Comparison of ENCODE assay signal across 22 mouse cellular contexts in the genomic region with DNA sequence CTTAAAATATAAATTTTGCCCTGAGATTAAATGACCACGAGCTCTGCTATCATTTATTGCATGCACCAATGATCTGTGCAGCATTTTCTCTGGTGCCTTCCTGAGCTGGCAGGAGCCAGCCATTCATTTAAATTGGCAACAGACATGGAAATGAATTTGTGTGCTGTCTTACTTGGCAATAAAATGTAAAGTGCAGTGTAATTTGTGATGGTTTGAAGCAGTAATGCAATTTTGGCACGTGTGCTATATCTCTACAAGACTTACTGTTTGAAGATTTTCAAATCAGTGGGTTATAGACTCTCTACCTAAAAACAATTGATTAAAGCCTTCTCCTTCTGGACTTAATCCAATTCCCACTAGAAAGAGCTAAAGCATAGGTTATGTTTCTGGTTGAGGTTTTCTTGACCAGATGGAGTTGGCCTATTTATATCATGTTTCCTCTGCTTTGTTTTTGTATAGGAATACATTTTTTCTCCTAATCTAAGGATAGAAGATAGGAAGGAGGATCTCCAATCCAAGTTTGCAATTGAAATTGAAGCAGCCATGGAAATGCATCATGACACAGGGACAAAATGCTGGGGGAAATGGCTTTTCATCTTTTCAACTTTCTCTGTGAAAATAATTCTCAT.
DNase-seq lines count a peak whose midpoint lies in the region; ATAC-seq lines count a peak whose summit lies in the region.
"Had no signal": no experiment of that assay in that cellular context is flagged by ENCODE, and none has a peak within 500 bp of the region (broad histone marks: within the 10 kb centered on the region; RNA-seq: fewer than 3 reads in every experiment).

No protein-coding gene starts in this region.

- no peak overlapping the region for H3K9ac ChIP-seq in forebrain, embryonic 15.5 days (replicated peaks)
- H3K9ac ChIP-seq in forebrain, embryonic 12.5 days: no peak overlapping the region
- H3K9ac ChIP-seq in neural tube, embryonic 13.5 days: no peak overlapping the region
- H3K9ac ChIP-seq: embryonic facial prominence, embryonic 13.5 days; liver, postnatal 0 days; midbrain, embryonic 15.5 days had no signal

- H3K36me3 ChIP-seq in forebrain, embryonic 15.5 days: no peaks in the 10 kb centered on the region
- no peaks in the 10 kb centered on the region for H3K36me3 ChIP-seq in forebrain, embryonic 12.5 days (replicated peaks)
- H3K36me3 ChIP-seq in neural tube, embryonic 13.5 days: no peaks in the 10 kb centered on the region
- H3K36me3 ChIP-seq: embryonic facial prominence, embryonic 13.5 days; limb, embryonic 10.5 days; midbrain, embryonic 15.5 days had no signal

- H3K27ac ChIP-seq in forebrain, embryonic 15.5 days (replicated peaks): no peak overlapping the region
- H3K27ac ChIP-seq in forebrain, embryonic 12.5 days: no peak overlapping the region
- 0 out of 2 replicates have a peak overlapping the region, but pooled peaks have one; percentile 2 for H3K27ac ChIP-seq in neural tube, embryonic 13.5 days (replicated peaks)
- H3K27ac ChIP-seq: embryonic facial prominence, embryonic 13.5 days; left cerebral cortex, adult 2 months; limb, embryonic 10.5 days; midbrain, embryonic 15.5 days had no signal

- H3K27me3 ChIP-seq in forebrain, embryonic 15.5 days: no peaks in the 10 kb centered on the region
- H3K27me3 ChIP-seq in forebrain, embryonic 12.5 days: no peaks in the 10 kb centered on the region
- no peaks in the 10 kb centered on the region for H3K27me3 ChIP-seq in neural tube, embryonic 13.5 days
- H3K27me3 ChIP-seq: CH12.LX; embryonic facial prominence, embryonic 13.5 days; megakaryocyte, embryonic 14.5 days; midbrain, embryonic 15.5 days had no signal

- WGBS in forebrain, embryonic 15.5 days: 60% methylated on average over 2 of the region's 2 CpGs
- WGBS in forebrain, embryonic 12.5 days: 76% methylated on average over 2 of the region's 2 CpGs
- 41% methylated on average over 2 of the region's 2 CpGs for WGBS in neural tube, embryonic 13.5 days

- H3K4me2 ChIP-seq in forebrain, embryonic 15.5 days (replicated peaks): no peak overlapping the region
- no peak overlapping the region for H3K4me2 ChIP-seq in forebrain, embryonic 12.5 days
- no peak overlapping the region for H3K4me2 ChIP-seq in neural tube, embryonic 13.5 days
- H3K4me2 ChIP-seq: embryonic facial prominence, embryonic 13.5 days; heart, embryonic 11.5 days; midbrain, embryonic 15.5 days had no signal

- H3K9me3 ChIP-seq in forebrain, embryonic 15.5 days: no peaks in the 10 kb centered on the region
- H3K9me3 ChIP-seq in forebrain, embryonic 12.5 days: no peaks in the 10 kb centered on the region
- no peaks in the 10 kb centered on the region for H3K9me3 ChIP-seq in neural tube, embryonic 13.5 days
- H3K9me3 ChIP-seq: embryonic facial prominence, embryonic 13.5 days; limb, embryonic 10.5 days; midbrain, embryonic 15.5 days had no signal

- no peak overlapping the region for H3K4me3 ChIP-seq in forebrain, embryonic 15.5 days
- no peak overlapping the region for H3K4me3 ChIP-seq in forebrain, embryonic 12.5 days (replicated peaks)
- no peak overlapping the region for H3K4me3 ChIP-seq in neural tube, embryonic 13.5 days
- H3K4me3 ChIP-seq: embryonic facial prominence, embryonic 13.5 days; left cerebral cortex, adult 2 months; limb, embryonic 10.5 days; megakaryocyte, embryonic 14.5 days; midbrain, embryonic 15.5 days had no signal

- DNase-seq in neural tube, embryonic 10.5 days (ENCODE audit: extremely low spot score, low spot score): no peak
- peak; percentile 25 for DNase-seq in cerebellum, adult 9-11 months
- DNase-seq in adrenal gland, postnatal 4 days (ENCODE audit: low spot score in 2 of 2): no peak
- DNase-seq in right cerebral cortex, postnatal 14 days: no peak
- DNase-seq: adrenal gland, postnatal 14 days; heart, postnatal 10 days; kidney, adult 2 months; kidney, postnatal 14 days; liver, postnatal 0 days; lung, postnatal 14 days; thymus, postnatal 4 days had no signal

- peak; percentile 61; the same call in 1 of the 2 replicates for ATAC-seq in forebrain, embryonic 15.5 days (replicated peaks)
- no peak for ATAC-seq in forebrain, embryonic 12.5 days (ENCODE audit: low FRiP score)
- ATAC-seq in neural tube, embryonic 13.5 days (ENCODE audit: low read depth): no peak
- ATAC-seq: inflammation-experienced regulatory T-cells, adult 6 months; liver, postnatal 0 days; midbrain, embryonic 15.5 days had no signal

- H3K4me1 ChIP-seq in forebrain, embryonic 15.5 days: 0 out of 2 replicates have a peak, but pooled peaks cover 3% of the 10 kb centered on the region
- no peaks in the 10 kb centered on the region for H3K4me1 ChIP-seq in forebrain, embryonic 12.5 days
- no peaks in the 10 kb centered on the region for H3K4me1 ChIP-seq in neural tube, embryonic 13.5 days (replicated peaks)
- H3K4me1 ChIP-seq: embryonic facial prominence, embryonic 13.5 days; limb, embryonic 10.5 days; megakaryocyte, embryonic 14.5 days; midbrain, embryonic 15.5 days had no signal
